Comparison of ENCODE assay signal across 7 mouse cellular contexts in the genomic region with DNA sequence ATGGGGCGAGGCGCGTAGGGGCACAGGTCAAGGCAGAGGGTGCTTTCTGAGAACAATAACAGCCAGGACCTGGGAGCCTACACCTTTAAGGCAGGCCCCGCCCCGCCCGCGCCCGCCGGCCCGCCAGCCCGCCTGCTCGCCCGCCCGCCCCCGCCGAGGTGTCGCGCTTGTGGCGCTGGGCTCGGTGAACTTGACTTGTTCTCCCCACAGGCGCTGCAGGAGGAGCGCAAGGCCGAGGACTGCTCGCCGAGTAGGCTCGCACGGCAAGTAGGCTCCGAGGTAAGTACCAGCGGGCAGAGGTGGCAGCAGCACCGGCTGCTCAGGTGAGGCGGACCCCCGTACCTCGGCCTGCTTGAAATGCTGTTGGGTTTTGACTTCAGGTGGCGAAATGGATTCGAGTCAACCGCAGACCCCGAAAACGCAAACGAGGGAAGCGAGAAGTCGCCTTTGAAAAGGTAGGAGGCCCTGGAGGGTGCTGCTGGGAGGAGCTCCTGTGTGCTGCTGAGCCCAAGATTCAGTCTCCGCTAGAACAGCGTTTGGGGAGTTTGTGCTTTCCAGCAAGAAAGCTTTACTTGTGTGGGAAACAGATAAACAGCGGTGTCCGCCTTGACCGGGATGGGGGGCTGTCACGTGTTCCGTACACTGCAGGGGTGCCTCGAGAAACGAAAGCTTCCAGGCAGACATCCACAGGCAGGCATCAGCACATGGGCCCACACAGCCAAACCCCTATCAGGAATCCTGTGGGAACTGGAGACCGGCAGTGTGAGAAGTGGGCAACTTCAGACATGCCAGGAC.
A peak's percentile ranks its signal among the peaks of the same experiment; 100 is the strongest.
DNase-seq lines count a peak whose midpoint lies in the region; ATAC-seq and TF ChIP-seq lines count a peak whose summit lies in the region.

No protein-coding gene starts in this region.

- no peak for TF ChIP-seq CTCF in midbrain, postnatal 0 days (IDR thresholded peaks at IDR 0.05)

- H3K4me1 ChIP-seq in midbrain, postnatal 0 days (ENCODE audit: insufficient read depth, low read length), result peaks cover 4% of the 10 kb centered on the region; the same call in 1 of the 2 replicates

- no peaks in the 10 kb centered on the region for H3K9me3 ChIP-seq in midbrain, postnatal 0 days (ENCODE audit: low read length)

- H3K4me2 ChIP-seq in midbrain, postnatal 0 days (ENCODE audit: low read depth, low read length, poor library complexity, severe bottlenecking), result peak overlapping the region; percentile 69

- H3K9ac ChIP-seq in midbrain, postnatal 0 days (replicated peaks; ENCODE audit: low read length, poor library complexity, severe bottlenecking), result peak overlapping the region; percentile 48

- H3K4me3 ChIP-seq in midbrain, postnatal 0 days (ENCODE audit: low read depth, low read length), result peak overlapping the region; percentile 64

- H3K36me3 ChIP-seq in midbrain, postnatal 0 days (ENCODE audit: insufficient read depth, low read length), result no peaks in the 10 kb centered on the region

- no peaks in the 10 kb centered on the region for H3K27me3 ChIP-seq in midbrain, postnatal 0 days (ENCODE audit: insufficient read depth, low read length)

- 1% methylated on average over 51 of the region's 51 CpGs for WGBS in midbrain, postnatal 0 days

- peak overlapping the region; percentile 8 for H3K27ac ChIP-seq in midbrain, postnatal 0 days (ENCODE audit: low read depth, low read length)

- peak; percentile 89 for DNase-seq in adrenal gland, adult 18-20 months (ENCODE audit: low spot score in 2 of 2)
- DNase-seq in embryo, embryonic 10 days (ENCODE audit: low spot score), result peak; percentile 52
- peak; percentile 90 for DNase-seq in kidney, adult 18-20 months
- DNase-seq in liver, result peak; percentile 86
- DNase-seq in midbrain, postnatal 0 days (ENCODE audit: low spot score), result peak; percentile 47
- DNase-seq in spleen, postnatal 10 days (ENCODE audit: low spot score in 2 of 2), result peak; percentile 72 to 87

- peak; percentile 70 for ATAC-seq in granulocyte monocyte progenitor cell, adult 5-6 weeks (replicated peaks; ENCODE audit: poor library complexity, severe bottlenecking)
- peak; percentile 83 for ATAC-seq in midbrain, postnatal 0 days (ENCODE audit: low FRiP score)

Comparison
In these comparisons a context has a peak if more than half of its experiments do, and no peak if none do; other contexts are left out.
1. Peak in every context shown above with its lines: DNase-seq, ATAC-seq, H3K4me3 ChIP-seq and H3K27ac ChIP-seq.